Comparison of ENCODE assay signal across 18 mouse cellular contexts in genomic region chr10:120624203-120624942, GRCm38 (mm10).
DNase-seq lines count a peak whose midpoint lies in the region; ATAC-seq and TF ChIP-seq lines count a peak whose summit lies in the region.
"Had no signal": no experiment of that assay in that cellular context is flagged by ENCODE, and none has a peak within 500 bp of the region (broad histone marks: within the 10 kb centered on the region; RNA-seq: fewer than 3 reads in every experiment).

No protein-coding gene starts in this region.

- DNase-seq in embryo, embryonic 11 days: peak; percentile 49
- no peak for DNase-seq in embryo, embryonic 10 days (ENCODE audit: low spot score)
- DNase-seq in midbrain, postnatal 0 days (ENCODE audit: low spot score): peak; percentile 41
- no peak for DNase-seq in midbrain, embryonic 14.5 days
- DNase-seq in embryonic facial prominence, embryonic 14.5 days (ENCODE audit: low spot score): peak; percentile 68
- peak; percentile 77 for DNase-seq in retina, postnatal 1 day
- DNase-seq in left cerebral cortex, postnatal 4 days: no peak
- no peak for DNase-seq in cerebellum, postnatal 4 days (ENCODE audit: low spot score in 2 of 2)
- DNase-seq: B cell, adult 2 months; cerebellum, postnatal 36 days; gastrocnemius, postnatal 14 days; kidney, adult 2 months; right cerebral cortex, adult 18-20 months had no signal

- H3K4me1 ChIP-seq in midbrain, postnatal 0 days (ENCODE audit: insufficient read depth, low read length): no peaks in the 10 kb centered on the region
- H3K4me1 ChIP-seq in midbrain, embryonic 14.5 days (ENCODE audit: control insufficient read depth, insufficient read depth, low read length): no peaks in the 10 kb centered on the region
- no peaks in the 10 kb centered on the region for H3K4me1 ChIP-seq in embryonic facial prominence, embryonic 14.5 days (ENCODE audit: control insufficient read depth, insufficient read depth, low read length)
- H3K4me1 ChIP-seq: heart, embryonic 12.5 days; lung, embryonic 15.5 days; neural tube, embryonic 12.5 days had no signal

- H3K9me3 ChIP-seq in midbrain, postnatal 0 days (ENCODE audit: low read length): no peaks in the 10 kb centered on the region
- no peaks in the 10 kb centered on the region for H3K9me3 ChIP-seq in midbrain, embryonic 14.5 days (ENCODE audit: control insufficient read depth, low read length)
- H3K9me3 ChIP-seq in embryonic facial prominence, embryonic 14.5 days (ENCODE audit: control insufficient read depth, low read length): no peaks in the 10 kb centered on the region
- H3K9me3 ChIP-seq: forebrain, embryonic 12.5 days; heart, embryonic 12.5 days; lung, embryonic 15.5 days; neural tube, embryonic 12.5 days had no signal

- no peak overlapping the region for H3K4me2 ChIP-seq in midbrain, postnatal 0 days (ENCODE audit: low read depth, low read length, poor library complexity, severe bottlenecking)
- no peak overlapping the region for H3K4me2 ChIP-seq in midbrain, embryonic 14.5 days (ENCODE audit: low read length)
- H3K4me2 ChIP-seq in embryonic facial prominence, embryonic 14.5 days (ENCODE audit: low read depth, low read length): no peak overlapping the region
- H3K4me2 ChIP-seq: forebrain, embryonic 12.5 days; heart, embryonic 12.5 days; lung, embryonic 15.5 days; midbrain, embryonic 11.5 days; neural tube, embryonic 12.5 days had no signal

- no peak overlapping the region for H3K9ac ChIP-seq in midbrain, postnatal 0 days (replicated peaks; ENCODE audit: low read length, poor library complexity, severe bottlenecking)
- no peak overlapping the region for H3K9ac ChIP-seq in midbrain, embryonic 14.5 days (replicated peaks; ENCODE audit: low read length)
- H3K9ac ChIP-seq in embryonic facial prominence, embryonic 14.5 days (ENCODE audit: low read depth, low read length): no peak overlapping the region
- H3K9ac ChIP-seq: forebrain, embryonic 12.5 days; heart, embryonic 12.5 days; lung, embryonic 15.5 days; neural tube, embryonic 12.5 days had no signal

- H3K36me3 ChIP-seq in midbrain, postnatal 0 days (ENCODE audit: insufficient read depth, low read length): no peaks in the 10 kb centered on the region
- no peaks in the 10 kb centered on the region for H3K36me3 ChIP-seq in midbrain, embryonic 14.5 days (ENCODE audit: control insufficient read depth, insufficient read depth, low read length)
- H3K36me3 ChIP-seq in embryonic facial prominence, embryonic 14.5 days (ENCODE audit: control insufficient read depth, insufficient read depth, low read length): no peaks in the 10 kb centered on the region
- H3K36me3 ChIP-seq: forebrain, embryonic 12.5 days; heart, embryonic 12.5 days; lung, embryonic 15.5 days; neural tube, embryonic 12.5 days had no signal

- H3K27ac ChIP-seq in midbrain, postnatal 0 days (ENCODE audit: low read depth, low read length): no peak overlapping the region
- no peak overlapping the region for H3K27ac ChIP-seq in midbrain, embryonic 14.5 days (replicated peaks; ENCODE audit: low read depth, low read length)
- no peak overlapping the region for H3K27ac ChIP-seq in embryonic facial prominence, embryonic 14.5 days (replicated peaks; ENCODE audit: low read depth, low read length)
- H3K27ac ChIP-seq: forebrain, embryonic 12.5 days; lung, embryonic 15.5 days; neural tube, embryonic 12.5 days had no signal

- TF ChIP-seq CTCF in midbrain, postnatal 0 days (IDR thresholded peaks at IDR 0.05): no peak

- no peak for ATAC-seq in midbrain, postnatal 0 days (ENCODE audit: low FRiP score)
- ATAC-seq in midbrain, embryonic 14.5 days (ENCODE audit: low FRiP score, low TSS enrichment): no peak
- ATAC-seq in embryonic facial prominence, embryonic 14.5 days (ENCODE audit: low read depth): no peak

- WGBS in midbrain, postnatal 0 days: 59% methylated on average over 10 of the region's 10 CpGs
- 62% methylated on average over 10 of the region's 10 CpGs for WGBS in midbrain, embryonic 14.5 days
- WGBS in embryonic facial prominence, embryonic 14.5 days: 40% methylated on average over 10 of the region's 10 CpGs

- intact Hi-C loops in left cerebral cortex, postnatal 4 days (cut with DNase I): no loop called here

- no peak overlapping the region for H3K4me3 ChIP-seq in midbrain, postnatal 0 days (ENCODE audit: low read depth, low read length)
- no peak overlapping the region for H3K4me3 ChIP-seq in midbrain, embryonic 14.5 days (replicated peaks; ENCODE audit: low read depth, low read length)
- H3K4me3 ChIP-seq in embryonic facial prominence, embryonic 14.5 days (ENCODE audit: low read depth, low read length): no peak overlapping the region
- H3K4me3 ChIP-seq: forebrain, embryonic 12.5 days; heart, embryonic 12.5 days; lung, embryonic 15.5 days; neural tube, embryonic 12.5 days had no signal

- H3K27me3 ChIP-seq in midbrain, postnatal 0 days (ENCODE audit: insufficient read depth, low read length): no peaks in the 10 kb centered on the region
- no peaks in the 10 kb centered on the region for H3K27me3 ChIP-seq in midbrain, embryonic 14.5 days (ENCODE audit: control insufficient read depth, insufficient read depth, low read length)
- no peaks in the 10 kb centered on the region for H3K27me3 ChIP-seq in embryonic facial prominence, embryonic 14.5 days (replicated peaks; ENCODE audit: control insufficient read depth, insufficient read depth, low read length)
- H3K27me3 ChIP-seq: forebrain, embryonic 12.5 days; heart, embryonic 12.5 days; lung, embryonic 15.5 days; neural tube, embryonic 12.5 days had no signal

Comparison
In these comparisons a context has a peak if more than half of its experiments do, and no peak if none do; other contexts are left out.
1. DNase-seq: peak in embryo, embryonic 11 days (single experiment), midbrain, postnatal 0 days (single experiment), embryonic facial prominence, embryonic 14.5 days (single experiment) and retina, postnatal 1 day (single experiment); none in embryo, embryonic 10 days (single experiment), midbrain, embryonic 14.5 days (single experiment), left cerebral cortex, postnatal 4 days (single experiment) and cerebellum, postnatal 4 days (0 of 2).